Mouse (Mus musculus) olfactory bulb, adult 2 months (tissue): ENCODE results near the gene Ranbp3. TPM values are rescaled to one million over a fixed set of nuclear protein-coding genes. Genes with fewer than 3 reads are reported as not detected.

Experiments
- H3K27ac ChIP-seq: fragments of 200-500 bp; 2 replicates; pipeline ENCODE4 v1.5.1; 2012; ENCODE audit warnings: low read depth, low read length; ENCODE audit not compliant: insufficient read depth
- H3K4me1 ChIP-seq: fragments of 200-500 bp; 2 replicates; pipeline ENCODE4 v1.6.1; 2012; ENCODE audit warnings: low read length; ENCODE audit not compliant: control insufficient read depth, insufficient read depth
- H3K4me3 ChIP-seq: fragments of 200-500 bp; 2 replicates; pipeline ENCODE4 v1.5.1; 2012; ENCODE audit warnings: mild to moderate bottlenecking, low read depth, low read length, moderate library complexity; ENCODE audit not compliant: insufficient read depth
- CTCF ChIP-seq: fragments of 200-500 bp; IDR thresholded peaks from 2 replicates; pipeline ENCODE4 v1.5.1; 2012; ENCODE audit warnings: low read depth, mild to moderate bottlenecking, low read length, moderate library complexity; ENCODE audit not compliant: insufficient read depth
- POLR2A ChIP-seq: fragments of 200-500 bp; IDR thresholded peaks from 2 replicates; pipeline ENCODE4 v1.6.1; 2012; ENCODE audit warnings: mild to moderate bottlenecking, low read depth, low read length, moderate library complexity; ENCODE audit not compliant: insufficient read depth
- WGBS: fragments of 180-500 bp; shearing (Covaris S2); methylation state at CpG from one replicate; pipeline ENCODE4 v1.1.7; 2018; 5-methylcytosine and 5-hydroxymethylcytosine counted together
- polyA plus RNA-seq: library from polyadenylated mRNA; stranded (reverse); fragments of >200 nt; gene quantifications from 2 replicates; pipeline ENCODE4 v1.2.4, GENCODE M21; 2012; ENCODE audit warnings: low replicate concordance; ENCODE audit not compliant: missing spikeins, insufficient read depth, insufficient read length

Gene Ranbp3
- polyA plus RNA-seq, 1 experiment, result not detected

GRCm38 (mm10) chr17:56688689-56689088 lies 15.6 kb downstream of the Ranbp3 start:
- no peak for TF ChIP-seq POLR2A

DNA sequence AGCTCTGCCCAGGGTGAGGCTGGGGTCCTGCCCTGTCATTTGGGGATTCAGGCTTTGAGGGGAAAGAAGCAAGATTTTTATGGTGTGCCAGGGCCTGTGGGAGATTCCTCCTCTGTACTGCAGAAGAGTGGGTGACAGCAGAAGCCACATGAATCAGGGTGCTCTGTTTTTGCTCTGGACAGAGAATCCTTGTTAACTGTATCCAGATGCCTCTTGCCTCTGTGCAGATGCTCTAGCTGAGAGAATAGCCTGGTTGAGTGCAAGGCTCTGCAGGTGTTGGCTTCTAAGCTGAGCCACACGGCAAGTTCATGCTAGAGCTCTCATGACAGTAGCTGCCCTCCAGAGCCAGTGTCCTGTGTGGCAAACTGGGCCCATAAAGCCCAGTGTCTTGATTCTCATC lies 20.3 kb downstream of the Ranbp3 start:
- WGBS, result 0% methylated on average over 1 of the region's 1 CpGs
- Histone ChIP-seq H3K27ac (peak overlapping the region; percentile 85), H3K4me1 (peaks cover 46% of the 10 kb centered on the region), H3K4me3 (no peak overlapping the region)
- TF ChIP-seq POLR2A, result no peak
- no peak for TF ChIP-seq CTCF

More at GRCm38 (mm10) chr17:56688689-56689088, 15.6 kb downstream of the Ranbp3 start:
- Histone ChIP-seq H3K27ac (no peak overlapping the region), H3K4me1 (peaks cover 41% of the 10 kb centered on the region), H3K4me3 (no peak overlapping the region)
- WGBS, result 92% methylated on average over 2 of the region's 2 CpGs

DNA sequence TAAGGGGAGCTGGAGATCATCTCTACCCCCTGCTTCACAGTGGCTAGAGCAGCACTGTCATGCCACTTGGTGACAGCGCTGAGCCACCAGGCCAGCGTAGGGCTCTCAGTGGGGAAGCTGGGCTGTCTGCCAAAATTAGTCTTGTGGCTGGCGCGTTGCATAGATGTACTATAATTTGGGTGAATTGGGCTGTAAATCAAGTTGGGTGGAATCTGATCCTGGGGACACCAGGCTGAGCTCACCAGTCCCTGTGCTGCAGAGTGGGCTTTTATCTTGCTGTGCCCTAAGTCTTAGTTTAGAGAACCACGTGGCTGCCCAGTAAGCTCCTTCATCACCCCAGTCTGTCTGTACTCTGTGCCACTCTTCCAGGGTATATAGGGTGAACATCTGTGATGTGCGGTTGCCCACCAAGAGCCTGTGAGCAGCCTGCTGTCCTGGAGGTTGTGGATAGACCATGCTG lies 20.8 kb downstream of the Ranbp3 start:
- WGBS, result 6% methylated on average over 6 of the region's 6 CpGs

GRCm38 (mm10) chr17:56700451-56700850 lies 27.4 kb downstream of the Ranbp3 start:
- TF ChIP-seq CTCF (no peak), POLR2A (no peak)
- Histone ChIP-seq H3K4me3 (no peak overlapping the region), H3K4me1 (peaks cover 7% of the 10 kb centered on the region), H3K27ac (no peak overlapping the region)
- WGBS, result 94% methylated on average over 2 of the region's 2 CpGs

More for the DNA sequence above, 20.8 kb downstream of the Ranbp3 start:
- Histone ChIP-seq H3K4me3 (no peak overlapping the region), H3K4me1 (peaks cover 46% of the 10 kb centered on the region), H3K27ac (peak overlapping the region; percentile 85)
- TF ChIP-seq CTCF, result no peak
- TF ChIP-seq POLR2A, result no peak

- TF ChIP-seq CTCF (no peak), POLR2A (no peak)
- Histone ChIP-seq H3K4me1 (no peaks in the 10 kb centered on the region), H3K27ac (no peak overlapping the region), H3K4me3 (no peak overlapping the region)
- WGBS, result 85% methylated on average over 4 of the region's 4 CpGs
Observed at GRCm38 (mm10) chr17:56703038-56703437, 29.9 kb downstream of the Ranbp3 start.

DNA sequence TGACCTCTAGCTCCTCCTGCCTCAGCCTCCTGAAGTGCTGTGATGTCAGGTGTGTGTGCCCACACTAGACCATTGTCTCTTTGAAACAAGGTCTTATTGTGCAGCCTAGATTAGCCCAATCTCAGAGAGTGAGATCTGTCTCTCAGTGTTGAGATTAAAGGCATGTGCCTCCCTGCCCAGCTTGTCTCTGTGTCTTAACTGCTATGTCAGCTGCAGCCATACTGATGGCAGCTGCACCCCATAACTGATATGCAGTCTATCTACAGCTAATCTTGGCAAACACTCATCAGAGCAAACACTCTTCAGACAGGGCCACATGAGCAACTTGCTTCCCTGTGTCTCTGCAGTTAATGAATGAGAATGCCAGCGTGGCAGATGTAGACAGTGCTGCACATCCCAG lies 33.4 kb downstream of the Ranbp3 start:
- TF ChIP-seq POLR2A (no peak), CTCF (no peak)
- Histone ChIP-seq H3K4me3 (no peak overlapping the region), H3K27ac (no peak overlapping the region), H3K4me1 (no peaks in the 10 kb centered on the region)
- 97% methylated on average over 1 of the region's 1 CpGs for WGBS

GRCm38 (mm10) chr17:56708692-56709091 lies 35.6 kb downstream of the Ranbp3 start:
- TF ChIP-seq CTCF, result no peak
- no peak for TF ChIP-seq POLR2A
- Histone ChIP-seq H3K4me3 (no peak overlapping the region), H3K4me1 (peaks cover 9% of the 10 kb centered on the region; the same call in 1 of the 2 replicates), H3K27ac (no peak overlapping the region)
- WGBS, result 50% methylated on average over 4 of the region's 4 CpGs

DNA sequence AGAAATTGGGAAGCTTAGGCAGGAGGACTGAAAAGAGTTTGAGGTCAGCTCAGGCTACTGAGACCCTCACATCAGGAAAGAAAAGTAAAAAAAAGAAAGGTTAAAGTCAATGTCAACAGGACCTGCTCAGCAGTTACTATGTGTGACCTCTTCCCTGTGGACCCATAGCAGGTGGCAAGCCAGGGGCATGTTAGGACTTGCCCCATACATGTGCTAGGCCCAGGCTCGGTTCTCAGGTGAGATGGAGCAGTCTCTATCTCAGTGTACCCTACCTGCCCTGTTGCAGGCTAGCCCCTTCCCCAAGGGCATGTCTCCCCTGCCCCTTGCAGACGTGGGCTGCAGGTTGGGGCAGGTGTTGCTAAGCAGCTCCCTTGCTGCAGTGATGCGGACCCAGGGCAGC lies 36.6 kb downstream of the Ranbp3 start:
- WGBS, result 95% methylated on average over 3 of the region's 3 CpGs
- no peak for TF ChIP-seq POLR2A
- TF ChIP-seq CTCF, result no peak
- Histone ChIP-seq H3K27ac (no peak overlapping the region), H3K4me1 (peaks cover 12% of the 10 kb centered on the region; the same call in 1 of the 2 replicates), H3K4me3 (no peak overlapping the region)

- H3K4me3 ChIP-seq, result no peak overlapping the region
- TF ChIP-seq POLR2A (no peak), CTCF (no peak)
- 65% methylated on average over 11 of the region's 11 CpGs for WGBS
Observed at GRCm38 (mm10) chr17:56715360-56715759, 42.3 kb downstream of the Ranbp3 start.

More at GRCm38 (mm10) chr17:56715360-56715759, 42.3 kb downstream of the Ranbp3 start:
- H3K4me1 ChIP-seq, result peaks cover 33% of the 10 kb centered on the region
- H3K27ac ChIP-seq, result no peak overlapping the region
